Mouse (Mus musculus) MEL (cell line): Measurements from ENCODE around the gene Dagla.

Experiments used
- CTCF ChIP-seq, 3 experiments: IDR thresholded peaks in 2 of 3; conservative IDR thresholded peaks in 1 of 3; 2 replicates each; pipeline ENCODE4 v1.5.1; 2011 to 2012; ENCODE audit warnings: low read length in 3 of 3, low read depth in 2 of 3, mild to moderate bottlenecking in 2 of 3, improper control_type of control experiment in 1 of 3, inconsistent platforms in 1 of 3, mixed read lengths in 1 of 3, moderate library complexity in 1 of 3; ENCODE audit not compliant: control insufficient read depth in 1 of 3, insufficient read depth in 1 of 3, poor library complexity in 1 of 3, severe bottlenecking in 1 of 3
- EP300 ChIP-seq, 2 experiments: IDR thresholded peaks; 2 replicates each; pipeline ENCODE4 v1.6.1; 2011; ENCODE audit warnings: improper control_type of control experiment in 2 of 2, low read length in 2 of 2, low read depth in 1 of 2, mild to moderate bottlenecking in 1 of 2
- GATA1 ChIP-seq: IDR thresholded peaks from 2 replicates; pipeline ENCODE4 v1.6.1; 2011; ENCODE audit warnings: low read depth, low read length, improper control_type of control experiment
- MAFK ChIP-seq: IDR thresholded peaks from 2 replicates; pipeline ENCODE4 v1.6.1; 2011; ENCODE audit warnings: low read depth, mild to moderate bottlenecking, low read length, improper control_type of control experiment, borderline replicate concordance
- MAX ChIP-seq: IDR thresholded peaks from 2 replicates; pipeline ENCODE4 v1.6.1; 2011; ENCODE audit warnings: low read length, improper control_type of control experiment
- NRF1 ChIP-seq: IDR thresholded peaks from 2 replicates; pipeline ENCODE4 v1.6.1; 2014; ENCODE audit warnings: low read depth, mild to moderate bottlenecking, inconsistent platforms, low read length, improper control_type of control experiment, moderate library complexity; ENCODE audit not compliant: poor library complexity, insufficient read depth, severe bottlenecking
- POLR2A ChIP-seq, 2 experiments: IDR thresholded peaks; 2 replicates each; pipeline ENCODE4 v1.6.1; 2011 to 2012; ENCODE audit warnings: low read length in 2 of 2, mild to moderate bottlenecking in 2 of 2, control low read depth in 1 of 2, improper control_type of control experiment in 1 of 2, low read depth in 1 of 2, moderate library complexity in 1 of 2; ENCODE audit not compliant: control insufficient read depth in 1 of 2, insufficient read depth in 1 of 2, poor library complexity in 1 of 2
- RAD21 ChIP-seq: IDR thresholded peaks from 2 replicates; pipeline ENCODE4 v1.6.1; 2011; ENCODE audit warnings: mild to moderate bottlenecking, low read depth, low read length, improper control_type of control experiment
- RCOR1 ChIP-seq: IDR thresholded peaks from 2 replicates; pipeline ENCODE4 v1.6.1; 2012; ENCODE audit warnings: low read depth, mild to moderate bottlenecking, inconsistent platforms, low read length, improper control_type of control experiment
- ZC3H11A ChIP-seq: IDR thresholded peaks from 2 replicates; pipeline ENCODE4 v1.6.1; 2012; ENCODE audit warnings: low read depth, mild to moderate bottlenecking, inconsistent platforms, low read length, improper control_type of control experiment
- ZMIZ1 ChIP-seq: IDR thresholded peaks from 2 replicates; pipeline ENCODE4 v1.6.1; 2012; ENCODE audit warnings: low read depth, mild to moderate bottlenecking, inconsistent platforms, low read length, improper control_type of control experiment, moderate library complexity

- TF ChIP-seq CTCF (IDR thresholded peaks at IDR 0.05 in 2 of 3, conservative IDR thresholded peaks at IDR 0.05 in 1 of 3; ENCODE audit: control insufficient read depth in 1 of 3, insufficient read depth in 1 of 3, low read depth in 2 of 3, low read length in 3 of 3, poor library complexity in 1 of 3, severe bottlenecking in 1 of 3), result peak; percentile 73 to 78 (median 77)
- no peak for TF ChIP-seq EP300 (IDR thresholded peaks at IDR 0.05; ENCODE audit: low read depth in 1 of 2, low read length in 2 of 2)
- no peak for TF ChIP-seq POLR2A (IDR thresholded peaks at IDR 0.05; ENCODE audit: control insufficient read depth in 1 of 2, insufficient read depth in 1 of 2, low read depth in 1 of 2, low read length in 2 of 2, poor library complexity in 1 of 2)
- TF ChIP-seq MAX, result no peak
- no peak for TF ChIP-seq RCOR1
- TF ChIP-seq GATA1, result no peak
- peak; percentile 48 for TF ChIP-seq RAD21
- 0 out of 2 replicates have a peak, but pooled peaks have one; percentile 6 for TF ChIP-seq ZC3H11A
- TF ChIP-seq NRF1, result no peak
- TF ChIP-seq MAFK, result no peak
- no peak for TF ChIP-seq ZMIZ1
These were observed 60.5 kb downstream of the Dagla start for GRCm38 (mm10) chr19:10244183-10244582.
